Mouse (Mus musculus) heart, embryonic 16.5 days (tissue): ENCODE data around the gene Dedd2. TPM values are rescaled to one million over a fixed set of nuclear protein-coding genes. Genes with fewer than 3 reads are reported as not detected.

Source experiments
- ATAC-seq: fragments of 200-750 bp; cut with Nextera tagmentation; replicated peaks from 2 replicates; pipeline ENCODE4 v1.8.0; 2017; ENCODE audit warnings: moderate number of reproducible peaks; ENCODE audit not compliant: insufficient read depth, low FRiP score; ENCODE audit errors: extremely low read depth
- H3K27ac ChIP-seq: fragments of 300-500 bp; sonication (generic); 2 replicates; pipeline ENCODE4 v1.5.1; 2014; ENCODE audit warnings: mild to moderate bottlenecking, low read length, control low read depth, moderate library complexity
- H3K27me3 ChIP-seq: fragments of 300-500 bp; sonication (generic); 2 replicates; pipeline ENCODE4 v1.6.1; 2014; ENCODE audit warnings: low read length, mixed read lengths; ENCODE audit not compliant: control insufficient read depth, insufficient read depth
- H3K36me3 ChIP-seq: fragments of 300-500 bp; sonication (generic); 2 replicates; pipeline ENCODE4 v1.6.1; 2014; ENCODE audit not compliant: control insufficient read depth, insufficient read depth
- H3K4me1 ChIP-seq: fragments of 300-500 bp; sonication (generic); 2 replicates; pipeline ENCODE4 v1.6.1; 2014; ENCODE audit warnings: low read length, mixed read lengths; ENCODE audit not compliant: control insufficient read depth, insufficient read depth
- H3K4me2 ChIP-seq: fragments of 300-500 bp; sonication (generic); 2 replicates; pipeline ENCODE4 v1.6.1; 2014; ENCODE audit warnings: low read depth, mild to moderate bottlenecking, control low read depth, low read length
- H3K4me3 ChIP-seq: fragments of 300-500 bp; sonication (generic); 2 replicates; pipeline ENCODE4 v1.5.1; 2014; ENCODE audit warnings: mild to moderate bottlenecking, control low read depth, low read length
- H3K9ac ChIP-seq: fragments of 300-500 bp; sonication (generic); 2 replicates; pipeline ENCODE4 v1.6.1; 2014; ENCODE audit warnings: low read length, control low read depth
- H3K9me3 ChIP-seq: fragments of 300-500 bp; sonication (generic); replicated peaks from 2 replicates; pipeline ENCODE4 v1.6.1; 2016; ENCODE audit warnings: low read length; ENCODE audit not compliant: control insufficient read depth
- WGBS: fragments of 180-500 bp; shearing (Covaris S2); extraction: QIAGEN DNeasy Blood & Tissue Kit; methylation state at CpG from one replicate; pipeline ENCODE4 v1.1.7; 2014; 5-methylcytosine and 5-hydroxymethylcytosine counted together
- polyA plus RNA-seq: library from polyadenylated mRNA; unstranded; fragments of >200 nt; fragmentation: Nextera tagmentation; extraction: Ambion mirVana; gene quantifications from 2 replicates; pipeline ENCODE4 v1.2.1, GENCODE M21; 2015

Gene Dedd2
- polyA plus RNA-seq, 1 experiment from 2014 or later: 8.6 TPM

DNA sequence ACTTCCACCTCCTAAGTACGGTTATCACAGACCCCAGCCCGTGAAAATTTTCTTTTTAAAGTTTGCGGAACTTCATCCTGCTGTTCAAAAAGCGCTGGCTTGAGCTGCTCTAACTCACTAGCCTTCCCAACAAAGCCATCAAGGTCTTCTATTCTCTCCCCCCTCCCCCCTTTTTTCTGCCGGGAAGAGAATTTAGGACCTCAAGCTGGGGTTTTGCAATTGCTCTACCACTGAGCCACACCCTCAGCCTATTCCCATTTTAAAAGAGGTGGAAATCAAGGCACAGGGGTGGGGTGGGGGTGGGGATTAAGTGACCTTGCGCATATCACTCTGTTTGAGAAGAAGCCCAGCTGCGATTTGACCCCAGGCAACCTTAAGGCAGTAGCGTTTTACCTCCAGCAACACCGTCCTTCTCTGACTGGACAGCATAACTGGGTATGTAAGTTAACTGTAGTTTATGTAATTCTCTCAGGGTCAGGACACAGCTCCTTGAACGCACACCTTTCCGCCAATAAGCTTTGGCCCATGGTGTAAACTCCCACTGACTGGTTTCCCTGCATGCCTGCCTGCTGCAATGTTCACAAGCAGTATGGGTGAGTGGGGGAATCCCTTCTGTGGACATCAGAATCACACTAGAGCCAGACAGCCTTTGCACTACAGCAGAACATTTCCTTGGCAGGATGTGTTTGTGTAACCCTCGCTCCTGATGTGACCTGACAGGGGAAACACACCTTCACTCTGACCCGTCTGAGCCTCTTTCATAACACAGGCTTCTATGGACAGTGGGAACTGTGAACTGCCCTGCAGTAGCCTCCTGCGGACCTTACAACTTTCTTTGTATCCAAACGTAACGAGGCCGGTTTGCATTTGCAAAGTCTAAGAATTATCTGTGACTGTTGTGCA lies 43.8 kb upstream of the Dedd2 start:
- Histone ChIP-seq H3K4me1 (peaks cover 9% of the 10 kb centered on the region), H3K36me3 (no peaks in the 10 kb centered on the region), H3K9me3 (no peaks in the 10 kb centered on the region), H3K4me2 (no peak overlapping the region), H3K9ac (no peak overlapping the region), H3K27ac (no peak overlapping the region), H3K27me3 (no peaks in the 10 kb centered on the region), H3K4me3 (no peak overlapping the region)
- WGBS: 45% methylated on average over 17 of the region's 17 CpGs
- no peak for ATAC-seq

DNA sequence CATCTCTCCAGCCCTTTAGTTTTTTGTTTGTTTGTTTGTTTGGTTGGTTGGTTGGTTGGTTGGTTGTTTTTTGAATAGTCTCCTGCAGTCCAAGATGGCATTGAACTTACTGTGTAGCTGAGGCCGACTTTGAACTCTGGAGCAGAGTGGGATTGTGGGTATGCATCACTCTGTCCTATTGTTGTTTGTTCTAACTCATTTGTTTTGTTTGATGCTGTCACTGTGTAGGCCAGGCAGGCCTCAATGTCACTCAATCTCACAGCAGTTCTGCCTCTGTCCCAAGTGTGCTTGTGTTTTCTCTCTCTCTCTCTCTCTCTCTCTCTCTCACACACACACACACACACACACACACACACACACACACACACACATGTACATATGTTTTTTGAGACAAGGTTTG lies 41.5 kb upstream of the Dedd2 start:
- WGBS: 82% methylated on average over 1 of the region's 1 CpGs
- ATAC-seq: no peak

DNA sequence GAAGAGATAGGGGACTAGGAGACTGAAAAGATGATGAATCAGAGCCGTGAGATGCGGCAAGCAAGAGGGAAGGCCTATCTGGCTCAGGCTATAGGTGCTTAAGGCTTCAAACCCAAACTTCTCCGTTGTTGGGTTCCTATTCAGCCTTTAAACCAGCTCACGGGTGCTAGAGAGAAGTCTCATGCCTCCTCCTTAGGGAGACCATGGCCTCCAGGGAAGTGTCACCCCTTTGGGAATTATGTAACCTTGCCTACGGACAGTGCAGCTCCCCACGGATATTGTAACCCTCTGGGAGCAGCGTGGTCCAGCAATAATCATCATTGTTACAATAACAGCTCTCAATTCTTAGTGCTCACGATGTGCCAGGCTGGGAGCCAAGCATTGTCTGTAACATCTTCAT lies 31.4 kb upstream of the Dedd2 start:
- Histone ChIP-seq H3K27me3 (no peaks in the 10 kb centered on the region), H3K9ac (peak overlapping the region; percentile 99), H3K27ac (peak overlapping the region; percentile 99), H3K4me3 (peak overlapping the region; percentile 100), H3K9me3 (no peaks in the 10 kb centered on the region), H3K36me3 (no peaks in the 10 kb centered on the region), H3K4me2 (peak overlapping the region; percentile 98), H3K4me1 (peaks cover 27% of the 10 kb centered on the region)
- 32% methylated on average over 8 of the region's 8 CpGs for WGBS
- ATAC-seq: no peak

More for the DNA sequence above, 41.5 kb upstream of the Dedd2 start:
- Histone ChIP-seq H3K9me3 (no peaks in the 10 kb centered on the region), H3K4me3 (no peak overlapping the region), H3K27ac (no peak overlapping the region), H3K27me3 (no peaks in the 10 kb centered on the region), H3K9ac (no peak overlapping the region), H3K36me3 (no peaks in the 10 kb centered on the region), H3K4me2 (no peak overlapping the region), H3K4me1 (peaks cover 3% of the 10 kb centered on the region; the same call in 1 of the 2 replicates)

DNA sequence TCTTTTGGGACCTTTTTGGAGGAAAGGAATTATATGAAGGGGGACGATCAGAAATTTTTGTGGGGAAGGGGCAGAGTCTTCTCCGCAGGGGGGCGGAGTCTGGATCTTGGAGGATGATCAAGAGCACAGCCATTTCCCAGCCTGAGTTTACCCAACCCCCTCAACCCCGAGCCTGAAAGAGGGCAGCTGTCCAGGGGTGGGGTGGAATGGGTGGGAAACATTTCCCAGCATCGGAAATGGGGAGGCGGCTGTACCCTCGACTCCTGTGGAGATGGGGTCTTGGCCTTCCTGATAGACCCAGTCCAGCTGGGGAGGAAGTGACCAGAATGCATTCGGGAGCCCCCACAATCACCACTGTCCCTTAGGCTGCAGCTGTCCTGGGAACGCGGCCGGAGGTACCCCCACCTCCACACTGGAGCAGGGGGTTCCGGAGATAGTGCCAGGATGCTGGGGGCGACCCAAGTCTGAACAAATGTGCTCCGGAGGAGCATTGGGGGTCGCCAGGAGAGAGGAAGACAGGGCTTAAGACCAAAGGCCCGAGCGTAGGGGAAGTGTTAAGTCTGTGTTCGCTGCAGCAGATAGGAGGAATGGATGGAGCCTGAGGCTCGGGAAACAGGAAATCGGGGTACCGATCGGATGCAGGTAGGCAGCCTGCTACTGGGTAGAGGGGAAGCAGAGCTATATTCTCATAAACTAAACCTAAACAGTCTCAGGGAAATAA lies 30.8 kb upstream of the Dedd2 start:
- peak overlapping the region; percentile 99 for H3K9ac ChIP-seq
- no peaks in the 10 kb centered on the region for H3K27me3 ChIP-seq
- peaks cover 33% of the 10 kb centered on the region for H3K4me1 ChIP-seq
- WGBS: 6% methylated on average over 22 of the region's 22 CpGs
- no peaks in the 10 kb centered on the region for H3K9me3 ChIP-seq
- H3K27ac ChIP-seq: peak overlapping the region; percentile 99
- H3K4me3 ChIP-seq: peak overlapping the region; percentile 100
- H3K4me2 ChIP-seq: peak overlapping the region; percentile 98
- peak; percentile 15; the same call in 1 of the 2 replicates for ATAC-seq
- no peaks in the 10 kb centered on the region for H3K36me3 ChIP-seq

DNA sequence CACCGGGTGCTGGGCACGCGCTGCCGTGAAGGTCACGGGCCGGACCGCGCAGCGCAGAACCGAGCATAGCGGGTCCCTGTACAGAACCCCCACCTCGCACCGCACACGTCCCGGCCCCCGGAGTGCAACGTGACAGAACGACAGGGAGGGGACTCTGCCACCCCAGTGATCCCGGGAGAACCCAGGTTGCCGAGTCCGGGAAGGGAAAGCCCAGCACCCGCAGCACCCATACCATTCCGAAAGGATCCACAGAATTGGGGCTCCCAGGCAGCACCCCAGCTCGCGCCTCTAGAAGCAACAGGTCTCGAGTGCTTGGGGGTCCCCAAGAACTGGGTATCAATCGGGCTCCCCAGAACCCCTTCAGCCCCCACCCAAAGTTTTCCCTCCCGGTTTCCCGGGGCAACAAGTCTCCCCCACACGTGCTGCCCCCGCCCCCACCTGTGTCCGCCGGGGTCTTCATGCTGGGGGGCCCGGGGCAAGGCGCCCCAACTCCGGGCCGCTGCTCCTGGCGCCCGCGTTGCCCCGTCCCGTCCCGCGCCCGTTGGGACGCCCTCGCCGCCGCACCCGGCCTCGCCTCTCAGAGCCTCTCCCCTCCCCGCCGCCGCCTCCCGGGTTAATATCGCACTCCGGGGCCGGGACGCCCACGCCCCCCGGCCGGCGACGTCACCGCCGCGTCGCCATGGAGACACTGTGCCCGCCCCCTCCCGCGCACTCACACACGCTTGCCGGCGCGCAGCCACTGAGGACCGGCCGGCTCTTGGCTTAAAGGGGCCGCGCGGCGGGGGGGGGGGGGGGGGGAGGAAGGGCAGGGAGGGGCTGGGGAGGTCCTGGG lies 29.9 kb upstream of the Dedd2 start, which contains the start of gene Erf:
Gene Erf, minus strand, starts transcription at position 621 of the 832 bp plus-strand sequence.
- peak; percentile 76 for ATAC-seq
- peaks cover 41% of the 10 kb centered on the region for H3K4me1 ChIP-seq
- H3K9me3 ChIP-seq: no peaks in the 10 kb centered on the region
- under 1% methylated on average over 60 of the region's 81 CpGs for WGBS
- peak within 1 kb of the TSS; percentile 98 for H3K4me2 ChIP-seq
- peak within 1 kb of the TSS; percentile 100 for H3K4me3 ChIP-seq
- H3K27ac ChIP-seq: peak within 1 kb of the TSS; percentile 99
- H3K36me3 ChIP-seq: peaks cover 2% of the 10 kb centered on the region; the same call in 1 of the 2 replicates
- H3K27me3 ChIP-seq: no peaks in the 10 kb centered on the region
- H3K9ac ChIP-seq: peak within 1 kb of the TSS; percentile 99

DNA sequence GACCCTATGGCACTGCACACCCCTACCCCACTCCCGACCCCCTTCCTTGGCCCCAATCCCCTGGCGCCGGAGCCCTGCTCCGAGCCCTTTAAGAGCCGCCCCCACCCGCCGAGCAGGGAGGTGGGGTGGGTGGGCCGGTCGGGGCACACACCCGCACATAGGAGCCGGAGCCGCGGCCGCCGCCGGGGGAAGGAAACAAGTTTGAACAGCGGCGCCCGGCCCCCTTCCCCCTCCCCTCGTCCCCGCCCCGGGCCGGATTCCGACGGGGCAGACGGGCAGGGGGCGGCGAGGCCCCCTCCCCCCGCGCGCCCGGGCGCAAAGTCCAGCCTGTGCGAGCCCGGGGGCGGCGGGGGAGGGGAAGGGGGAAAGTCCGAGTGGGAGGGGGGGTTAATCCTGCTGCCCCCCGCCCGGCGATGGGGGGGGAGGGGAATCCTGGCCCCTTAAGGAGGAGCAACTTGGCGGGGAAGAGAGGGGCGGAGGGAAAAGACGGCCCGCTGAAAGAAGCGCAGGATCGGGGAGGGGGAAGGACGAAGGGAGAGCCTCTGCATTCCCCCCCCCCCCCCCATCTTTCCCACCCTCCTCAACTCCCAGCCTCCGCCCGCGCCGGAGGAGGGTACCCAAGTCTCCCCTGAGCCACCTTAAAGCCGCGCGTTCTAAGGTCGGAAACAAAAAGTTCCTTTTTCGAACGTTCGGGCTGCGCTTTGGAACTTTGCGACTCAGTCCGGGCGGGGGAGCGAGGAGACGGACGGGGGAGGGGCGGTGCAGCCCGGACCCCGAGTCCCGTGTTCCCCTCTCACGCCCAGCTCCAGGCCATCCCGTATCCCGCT lies 29.1 kb upstream of the Dedd2 start:
- peaks cover 9% of the 10 kb centered on the region for H3K36me3 ChIP-seq
- peak overlapping the region; percentile 98 for H3K4me2 ChIP-seq
- H3K9me3 ChIP-seq: no peaks in the 10 kb centered on the region
- peak overlapping the region; percentile 100 for H3K4me3 ChIP-seq
- H3K27me3 ChIP-seq: no peaks in the 10 kb centered on the region
- 1% methylated on average over 60 of the region's 73 CpGs for WGBS
- H3K4me1 ChIP-seq: peaks cover 41% of the 10 kb centered on the region
- peak overlapping the region; percentile 99 for H3K9ac ChIP-seq
- peak; percentile 50 for ATAC-seq
- H3K27ac ChIP-seq: peak overlapping the region; percentile 99

DNA sequence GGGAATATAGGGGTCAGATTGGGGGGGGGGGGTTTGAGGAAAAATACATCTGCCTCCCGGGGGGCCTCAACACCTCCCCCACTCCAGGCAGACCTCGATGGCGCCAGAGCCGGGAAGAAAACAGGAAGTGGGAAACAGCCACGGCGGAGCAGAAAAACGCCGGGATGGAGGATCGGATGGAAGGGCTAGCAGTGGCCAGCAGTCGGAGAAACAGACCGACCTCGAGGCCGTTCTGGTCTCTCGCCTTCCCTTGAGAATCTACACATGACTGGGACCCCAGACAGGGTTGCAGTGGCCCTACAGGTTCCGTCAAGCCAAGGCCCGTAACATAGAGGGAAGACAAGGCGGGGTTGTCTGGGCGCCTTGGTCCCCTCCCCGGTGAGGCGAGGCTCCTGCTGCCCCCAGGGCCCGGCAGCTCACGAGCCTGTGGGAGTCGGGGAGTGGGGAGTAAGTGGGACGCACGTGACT lies 28.5 kb upstream of the Dedd2 start:
- Histone ChIP-seq H3K27me3 (no peaks in the 10 kb centered on the region), H3K4me2 (peak overlapping the region; percentile 98), H3K4me3 (peak overlapping the region; percentile 100), H3K36me3 (peaks cover 13% of the 10 kb centered on the region), H3K9ac (peak overlapping the region; percentile 99), H3K4me1 (peaks cover 41% of the 10 kb centered on the region), H3K9me3 (no peaks in the 10 kb centered on the region), H3K27ac (peak overlapping the region; percentile 99)
- 0% methylated on average over 21 of the region's 25 CpGs for WGBS
- peak; percentile 0; the same call in 1 of the 2 replicates for ATAC-seq
